Mouse (Mus musculus) urinary bladder, adult 18-20 months (tissue): ENCODE data around the gene Defb28.

ENCODE experiments used
- DNase-seq, 2 experiments: peaks; one replicate each; pipeline ENCODE4 v3.0.0; 2022; ENCODE audit warnings: low spot score in 2 of 2, mixed read lengths in 2 of 2

The Defb28 gene

GRCm38 (mm10) chr2:152569038-152569437 is 51.0 kb downstream of the Defb28 start, which contains the start of gene Gm17416:
Gm17416 (plus strand) TSS chr2:152569338.
- DNase-seq = no peak

GRCm38 (mm10) chr2:152569881-152570280 is 51.8 kb downstream of the Defb28 start:
- DNase-seq = no peak

- DNase-seq = no peak
Measured at GRCm38 (mm10) chr2:152570313-152570712, 52.3 kb downstream of the Defb28 start.
